27 mouse cellular contexts compared by ENCODE assay signal in genomic region chr11:68929947-68930346, GRCm38 (mm10). TPM values are rescaled to one million over a fixed set of nuclear protein-coding genes. Genes with fewer than 3 reads are reported as not detected.
"Had no signal": no experiment of that assay in that cellular context is flagged by ENCODE, and none has a peak within 500 bp of the region (broad histone marks: within the 10 kb centered on the region; RNA-seq: fewer than 3 reads in every experiment).

No protein-coding gene starts in this region.

- H3K4me2 ChIP-seq: limb, embryonic 13.5 days; limb, embryonic 15.5 days; liver, embryonic 12.5 days; midbrain, embryonic 13.5 days; midbrain, embryonic 15.5 days; neural tube, embryonic 13.5 days; neural tube, embryonic 15.5 days had no signal

- H3K4me1 ChIP-seq: limb, embryonic 13.5 days; limb, embryonic 15.5 days; midbrain, embryonic 10.5 days; neural tube, embryonic 13.5 days; neural tube, embryonic 15.5 days had no signal

- H3K36me3 ChIP-seq: limb, embryonic 13.5 days; limb, embryonic 15.5 days; liver, embryonic 12.5 days; midbrain, embryonic 10.5 days; midbrain, embryonic 13.5 days; midbrain, embryonic 15.5 days; neural tube, embryonic 13.5 days; neural tube, embryonic 15.5 days had no signal

- ATAC-seq: liver, embryonic 12.5 days; midbrain, embryonic 13.5 days; midbrain, embryonic 15.5 days had no signal

- H3K27me3 ChIP-seq: limb, embryonic 13.5 days; limb, embryonic 15.5 days; midbrain, embryonic 13.5 days; midbrain, embryonic 15.5 days; neural tube, embryonic 13.5 days; neural tube, embryonic 15.5 days had no signal

- H3K9ac ChIP-seq: limb, embryonic 13.5 days; limb, embryonic 15.5 days; liver, embryonic 12.5 days; liver, embryonic 14.5 days; midbrain, embryonic 13.5 days; midbrain, embryonic 15.5 days; neural tube, embryonic 13.5 days; neural tube, embryonic 15.5 days had no signal

- H3K4me3 ChIP-seq: limb, embryonic 13.5 days; limb, embryonic 15.5 days; liver, embryonic 12.5 days; midbrain, embryonic 10.5 days; midbrain, embryonic 13.5 days; midbrain, embryonic 15.5 days; myocyte; neural tube, embryonic 13.5 days; neural tube, embryonic 15.5 days had no signal

- H3K27ac ChIP-seq: limb, embryonic 13.5 days; limb, embryonic 15.5 days; liver, embryonic 12.5 days; liver, embryonic 14.5 days; midbrain, embryonic 10.5 days; midbrain, embryonic 13.5 days; midbrain, embryonic 15.5 days; neural tube, embryonic 13.5 days; neural tube, embryonic 15.5 days had no signal

- DNase-seq: lung, postnatal 14 days; retina, postnatal 1 day; right cerebral cortex, adult 18-20 months; right cerebral cortex, postnatal 25 days; right cerebral cortex, postnatal 4 days; spleen, adult 18-20 months; thymus, adult 18-20 months; thymus, postnatal 14 days; thymus, postnatal 36 days had no signal

- H3K9me3 ChIP-seq: limb, embryonic 13.5 days; limb, embryonic 15.5 days; liver, embryonic 12.5 days; midbrain, embryonic 10.5 days; midbrain, embryonic 13.5 days; midbrain, embryonic 15.5 days; neural tube, embryonic 13.5 days; neural tube, embryonic 15.5 days had no signal

RNA-seq across cellular contexts. Expression of gene Odf4, which starts 3.1 kb away (rescaled TPM):
- total RNA-seq: liver, adult 2 months; megakaryocyte, adult 5-6 weeks; megakaryocyte-erythroid progenitor cell, adult 5-6 weeks had no signal
- polyA plus RNA-seq: limb, embryonic 13.5 days; limb, embryonic 15.5 days; liver, adult 2 months; liver, embryonic 12.5 days; liver, embryonic 14.5 days; liver, embryonic 16.5 days; midbrain, embryonic 10.5 days; myocyte; neural tube, embryonic 11.5 days; small intestine, adult 2 months; thymus, postnatal 0 days had no signal

RNA-seq across cellular contexts. Expression of gene Arhgef15, which starts 27.3 kb away (rescaled TPM):
- total RNA-seq: megakaryocyte-erythroid progenitor cell, adult 5-6 weeks had no signal

RNA-seq across cellular contexts. Expression of gene Rnf222, which starts 41.6 kb away (rescaled TPM):
- total RNA-seq: megakaryocyte, adult 5-6 weeks; megakaryocyte-erythroid progenitor cell, adult 5-6 weeks had no signal
- polyA plus RNA-seq: midbrain, embryonic 15.5 days; myocyte; neural tube, embryonic 13.5 days; neural tube, embryonic 15.5 days; small intestine, adult 2 months; stomach, embryonic 14.5 days had no signal
